Mouse (Mus musculus) midbrain, embryonic 10.5 days (tissue): ENCODE data around the gene Ngb. TPM values are rescaled to one million over a fixed set of nuclear protein-coding genes. Genes with fewer than 3 reads are reported as not detected.

Experiments
- DNase-seq: peaks from one replicate; pipeline ENCODE4 v3.0.0-alpha.2; 2017; ENCODE audit warnings: low spot score
- H3K27ac ChIP-seq: fragments of 300-500 bp; sonication (generic); replicated peaks from 2 replicates; pipeline ENCODE4 v1.5.1; 2016; ENCODE audit warnings: mild to moderate bottlenecking
- H3K27me3 ChIP-seq: fragments of 300-500 bp; sonication (generic); 2 replicates; pipeline ENCODE4 v1.6.1; 2016; ENCODE audit warnings: low read depth, mild to moderate bottlenecking; ENCODE audit not compliant: poor library complexity, severe bottlenecking
- H3K36me3 ChIP-seq: fragments of 300-500 bp; sonication (generic); 2 replicates; pipeline ENCODE4 v1.6.1; 2016; ENCODE audit warnings: mild to moderate bottlenecking, moderate library complexity
- H3K4me1 ChIP-seq: fragments of 300-500 bp; sonication (generic); 2 replicates; pipeline ENCODE4 v1.6.1; 2016
- H3K4me3 ChIP-seq: fragments of 300-500 bp; sonication (generic); 2 replicates; pipeline ENCODE4 v1.5.1; 2016; ENCODE audit warnings: mild to moderate bottlenecking, moderate library complexity
- H3K9me3 ChIP-seq: fragments of 300-500 bp; sonication (generic); replicated peaks from 2 replicates; pipeline ENCODE4 v1.6.1; 2016; ENCODE audit warnings: mild to moderate bottlenecking
- WGBS: fragments of 180-500 bp; shearing (Covaris S2); methylation state at CpG from one replicate; pipeline ENCODE4 v1.1.7; 2016; 5-methylcytosine and 5-hydroxymethylcytosine counted together
- polyA plus RNA-seq: library from polyadenylated mRNA; unstranded; fragments of >200 nt; fragmentation: Nextera tagmentation; extraction: Ambion mirVana; gene quantifications from 2 replicates; pipeline ENCODE4 v1.2.1, GENCODE M21; 2016

Ngb gene
- 0.32 and 0.62 TPM in 2 replicates for polyA plus RNA-seq

DNA sequence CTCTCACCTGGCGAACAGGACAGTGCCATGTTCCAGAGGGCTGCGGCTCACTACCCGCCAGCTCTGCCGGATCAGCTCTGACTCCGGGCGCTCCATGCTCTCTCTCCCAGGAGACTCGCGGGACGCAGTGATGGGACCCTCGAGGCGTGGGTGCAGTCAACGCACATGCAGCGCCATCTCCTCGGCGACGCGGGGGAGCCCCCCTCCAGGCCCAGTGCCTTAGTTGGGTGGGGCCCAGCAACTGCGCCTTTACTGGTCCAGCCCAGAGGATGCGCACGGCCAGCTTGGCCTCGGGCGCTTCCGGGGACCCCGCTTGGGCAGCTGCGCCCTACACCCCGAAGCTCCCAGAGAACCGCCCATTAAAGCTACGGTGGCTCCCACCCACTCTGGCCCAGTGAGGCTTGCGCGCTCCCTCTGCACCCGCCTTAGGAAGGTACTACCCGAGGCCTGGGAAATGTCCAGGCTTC is at the start of gene Ngb:
Gene Ngb, minus strand, starts transcription at position 375 of the 467 bp plus-strand sequence.
- Histone ChIP-seq H3K9me3 (no peaks in the 10 kb centered on the region), H3K27me3 (peaks cover 45% of the 10 kb centered on the region), H3K4me3 (peak within 1 kb of the TSS; percentile 49), H3K36me3 (no peaks in the 10 kb centered on the region), H3K4me1 (peaks cover 13% of the 10 kb centered on the region), H3K27ac (no peak within 1 kb of the TSS; the same call in 1 of the 2 replicates)
- peak; percentile 15 for DNase-seq
- WGBS = 4% methylated on average over 32 of the region's 32 CpGs

DNA sequence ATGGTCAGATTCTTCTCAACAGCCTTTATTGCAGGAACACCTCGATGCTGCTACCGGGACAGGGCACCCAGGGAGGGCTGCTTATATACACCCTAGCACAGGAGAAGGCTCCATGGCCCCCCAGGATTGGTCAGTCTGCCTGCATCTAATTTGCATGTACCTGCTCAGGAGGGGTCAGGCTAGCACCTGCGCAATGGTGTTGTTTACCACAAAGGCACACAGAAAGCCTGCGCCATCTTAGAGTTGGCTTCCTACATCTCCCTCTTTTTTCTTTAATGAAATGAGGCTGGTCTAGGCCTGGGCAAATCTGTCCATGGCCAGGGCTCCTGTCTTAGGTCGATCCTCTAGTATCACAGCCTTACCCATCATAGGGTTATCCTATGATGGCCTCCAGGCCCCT is 47.1 kb upstream of the Ngb start:
- Histone ChIP-seq H3K4me3 (no peak overlapping the region), H3K27ac (no peak overlapping the region), H3K36me3 (peaks cover 26% of the 10 kb centered on the region), H3K9me3 (peaks cover 18% of the 10 kb centered on the region), H3K27me3 (no peaks in the 10 kb centered on the region), H3K4me1 (peaks cover 21% of the 10 kb centered on the region)
- WGBS = 95% methylated on average over 5 of the region's 5 CpGs
- DNase-seq = no peak

DNA sequence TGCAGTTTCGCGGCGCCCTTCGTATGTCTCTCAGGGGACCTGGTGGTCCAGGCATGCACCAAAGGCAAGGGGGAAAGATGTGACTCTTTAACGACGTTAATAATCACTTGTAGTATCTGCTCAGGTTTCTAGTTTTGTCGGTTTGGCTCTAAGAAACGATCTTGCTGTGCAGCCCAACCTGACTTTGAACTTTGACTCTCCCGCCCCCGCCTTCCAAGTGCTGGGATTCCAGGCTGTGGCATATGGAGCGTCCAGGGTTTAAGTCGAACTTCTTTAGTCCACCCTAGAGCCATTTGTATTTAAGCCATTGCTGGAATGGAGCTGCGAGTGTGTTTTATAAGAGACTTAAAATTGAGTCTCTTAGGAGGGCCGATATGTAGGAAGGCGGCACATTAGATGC is 45.8 kb upstream of the Ngb start:
- peaks cover 27% of the 10 kb centered on the region for H3K36me3 ChIP-seq
- H3K9me3 ChIP-seq = peaks cover 18% of the 10 kb centered on the region
- no peak for DNase-seq
- H3K27ac ChIP-seq = peak overlapping the region; percentile 98
- WGBS = 22% methylated on average over 15 of the region's 15 CpGs
- H3K27me3 ChIP-seq = no peaks in the 10 kb centered on the region
- H3K4me3 ChIP-seq = peak overlapping the region; percentile 90
- peaks cover 21% of the 10 kb centered on the region for H3K4me1 ChIP-seq

GRCm38 (mm10) chr12:87147395-87148089 is 45.2 kb upstream of the Ngb start, which contains the start of gene Pomt2:
Pomt2 (minus strand) TSS chr12:87147968.
- DNase-seq = peak; percentile 95
- Histone ChIP-seq H3K27me3 (no peaks in the 10 kb centered on the region), H3K36me3 (peaks cover 22% of the 10 kb centered on the region), H3K4me3 (peak within 1 kb of the TSS; percentile 90), H3K27ac (peak within 1 kb of the TSS; percentile 98), H3K4me1 (peaks cover 21% of the 10 kb centered on the region), H3K9me3 (peaks cover 13% of the 10 kb centered on the region)
- under 1% methylated on average over 61 of the region's 61 CpGs for WGBS

- Histone ChIP-seq H3K27me3 (no peaks in the 10 kb centered on the region), H3K36me3 (peaks cover 18% of the 10 kb centered on the region), H3K9me3 (peaks cover 8% of the 10 kb centered on the region), H3K4me1 (peaks cover 21% of the 10 kb centered on the region), H3K4me3 (peak within 1 kb of the TSS; percentile 90), H3K27ac (peak within 1 kb of the TSS; percentile 98)
- WGBS = 0% methylated on average over 27 of the region's 27 CpGs
- DNase-seq = peak; percentile 92
Measured at GRCm38 (mm10) chr12:87146966-87147365, 44.6 kb upstream of the Ngb start, which contains the start of gene Gstz1. Gstz1 (plus strand) TSS chr12:87147165.

DNA sequence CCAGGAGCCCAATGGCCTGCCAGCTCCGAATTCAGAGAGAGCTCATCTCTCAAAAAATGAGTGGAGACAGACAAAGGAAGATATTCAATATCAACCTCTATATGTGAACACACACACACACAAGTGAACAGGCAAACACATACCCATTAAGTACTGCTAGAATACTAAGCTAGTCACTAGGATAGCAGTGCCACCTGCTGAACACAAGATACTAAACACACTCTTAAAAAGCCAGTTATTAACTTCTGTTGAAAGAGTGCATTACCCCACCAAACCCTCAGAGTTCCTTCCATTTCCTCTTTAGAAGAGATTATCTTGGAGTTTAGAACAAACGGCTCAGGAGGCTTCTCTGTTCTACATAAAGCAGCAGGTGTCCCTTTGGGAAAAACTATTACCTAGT is 39.8 kb upstream of the Ngb start:
- Histone ChIP-seq H3K9me3 (no peaks in the 10 kb centered on the region), H3K27me3 (no peaks in the 10 kb centered on the region), H3K36me3 (peaks cover 14% of the 10 kb centered on the region), H3K4me3 (no peak overlapping the region), H3K4me1 (peaks cover 32% of the 10 kb centered on the region), H3K27ac (no peak overlapping the region)
- 85% methylated on average over 2 of the region's 2 CpGs for whole genome bisulfite sequencing
- no peak for DNase-seq

DNA sequence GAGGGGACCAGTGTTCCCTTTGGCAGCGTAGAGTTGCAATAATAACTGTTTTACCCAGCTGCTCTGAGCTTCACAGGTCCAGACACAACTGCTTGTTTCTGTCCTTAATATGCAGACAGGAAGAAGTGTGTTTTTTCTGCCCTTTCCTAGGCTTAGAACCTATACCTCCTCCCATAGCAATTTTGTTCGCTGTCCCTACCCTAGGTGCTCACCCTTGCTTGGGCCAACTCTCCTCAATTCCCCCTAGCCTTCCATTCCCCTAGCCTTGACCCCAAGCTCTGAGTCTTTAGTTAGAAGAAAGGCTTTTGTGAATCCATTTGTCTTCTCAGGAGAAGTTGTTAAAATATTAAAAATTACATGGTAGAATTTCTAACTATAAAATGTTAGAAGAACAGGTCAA is 36.4 kb upstream of the Ngb start:
- Histone ChIP-seq H3K4me1 (peaks cover 21% of the 10 kb centered on the region), H3K4me3 (no peak overlapping the region), H3K27ac (peak overlapping the region; percentile 80), H3K36me3 (peaks cover 27% of the 10 kb centered on the region), H3K9me3 (no peaks in the 10 kb centered on the region), H3K27me3 (no peaks in the 10 kb centered on the region)
- no peak for DNase-seq
- 64% methylated on average over 2 of the region's 2 CpGs for WGBS

DNA sequence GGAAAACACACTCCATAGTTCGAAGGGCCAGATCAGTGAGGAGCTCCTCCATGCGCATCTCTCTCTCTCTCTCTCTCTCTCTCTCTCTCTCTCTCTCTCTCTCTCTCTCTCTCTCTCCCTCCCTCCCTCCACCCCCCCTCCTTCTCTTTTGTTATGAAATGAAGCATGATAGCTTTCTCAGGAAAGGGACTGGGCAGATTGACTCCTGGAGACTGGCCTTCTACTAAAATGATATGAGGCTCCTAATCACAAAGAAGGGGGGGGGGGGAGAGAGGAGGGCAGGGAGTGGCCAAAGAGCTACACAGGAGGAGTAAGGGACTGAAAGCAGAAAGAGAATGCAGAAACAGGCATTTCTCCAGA is 36.0 kb upstream of the Ngb start:
- Histone ChIP-seq H3K9me3 (no peaks in the 10 kb centered on the region), H3K27ac (peak overlapping the region; percentile 80), H3K36me3 (peaks cover 30% of the 10 kb centered on the region), H3K4me3 (no peak overlapping the region), H3K4me1 (peaks cover 21% of the 10 kb centered on the region), H3K27me3 (no peaks in the 10 kb centered on the region)
- 56% methylated on average over 2 of the region's 2 CpGs for WGBS
- no peak for DNase-seq

DNA sequence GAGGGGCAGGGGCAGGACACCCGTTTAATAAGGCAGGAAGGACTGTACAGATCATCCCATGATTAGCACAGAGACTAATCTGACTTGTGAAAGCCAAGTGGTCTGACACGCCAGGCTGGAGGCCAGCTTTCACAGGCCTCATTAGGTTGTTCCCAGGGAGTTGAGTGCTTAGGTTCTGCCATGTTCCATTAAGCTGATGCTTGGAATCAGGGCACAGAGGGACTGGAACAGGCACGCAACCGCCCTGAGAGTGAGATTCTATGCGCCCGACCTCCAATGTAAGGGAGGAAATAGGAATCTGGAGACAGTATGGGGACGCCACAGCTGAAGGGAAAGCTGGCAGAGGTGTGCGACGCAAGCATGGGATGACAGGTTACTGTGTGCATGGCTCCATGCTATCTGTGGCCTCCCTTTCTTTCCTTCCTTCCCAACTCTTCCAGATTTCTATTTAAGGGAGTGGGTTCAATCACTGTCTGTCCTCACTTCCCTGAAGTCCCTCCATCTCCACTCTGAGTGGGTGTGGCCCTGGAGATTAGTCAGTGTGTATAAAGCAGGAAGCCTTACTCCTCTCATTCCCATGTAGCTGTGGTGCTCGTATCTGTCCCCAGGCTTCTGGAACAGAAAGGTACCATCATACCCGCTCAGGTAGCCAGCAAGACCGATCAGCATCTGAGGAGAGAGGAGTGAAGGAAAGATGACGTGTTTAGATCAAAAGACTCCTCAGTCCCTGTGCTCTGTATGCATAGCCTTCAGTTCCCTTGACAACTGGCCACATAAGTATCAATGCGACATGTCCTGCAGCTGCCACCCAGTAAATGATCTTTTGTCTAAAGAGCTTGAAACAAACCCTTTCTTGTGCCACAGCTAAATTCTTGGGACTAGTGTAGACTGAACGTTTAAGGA is 35.4 kb upstream of the Ngb start:
- H3K36me3 ChIP-seq = peaks cover 35% of the 10 kb centered on the region
- no peaks in the 10 kb centered on the region for H3K27me3 ChIP-seq
- WGBS = 72% methylated on average over 15 of the region's 15 CpGs
- H3K27ac ChIP-seq = peak overlapping the region; percentile 80
- DNase-seq = peak; percentile 26
- peaks cover 21% of the 10 kb centered on the region for H3K4me1 ChIP-seq
- no peak overlapping the region for H3K4me3 ChIP-seq
- no peaks in the 10 kb centered on the region for H3K9me3 ChIP-seq

GRCm38 (mm10) chr12:87132784-87133183 is 30.4 kb upstream of the Ngb start:
- Histone ChIP-seq H3K4me3 (no peak overlapping the region), H3K9me3 (no peaks in the 10 kb centered on the region), H3K36me3 (peaks cover 70% of the 10 kb centered on the region), H3K27me3 (no peaks in the 10 kb centered on the region), H3K4me1 (peaks cover 5% of the 10 kb centered on the region), H3K27ac (no peak overlapping the region)
- DNase-seq = no peak
- WGBS = 93% methylated on average over 9 of the region's 9 CpGs

DNA sequence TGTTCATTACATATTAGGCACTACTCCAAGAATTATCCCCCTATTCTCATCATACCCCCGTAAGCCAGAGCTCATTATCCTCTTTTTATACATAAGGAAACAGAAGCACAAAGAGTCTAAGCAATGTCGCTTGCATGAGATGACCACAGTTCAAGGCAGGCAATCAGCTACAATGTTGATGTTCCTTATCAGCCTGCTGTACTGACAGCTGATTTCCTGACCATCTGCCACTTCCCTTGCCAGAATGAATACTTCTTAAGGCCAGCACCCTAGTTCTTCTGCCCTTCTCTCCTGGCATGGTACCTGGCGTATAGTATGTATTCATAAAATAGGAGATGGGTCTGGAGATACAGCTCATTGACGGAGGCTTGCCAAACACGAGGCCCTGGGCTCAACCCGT is 29.9 kb upstream of the Ngb start:
- no peak for DNase-seq
- no peak overlapping the region for H3K4me3 ChIP-seq
- H3K36me3 ChIP-seq = peaks cover 69% of the 10 kb centered on the region
- no peaks in the 10 kb centered on the region for H3K4me1 ChIP-seq
- no peaks in the 10 kb centered on the region for H3K27me3 ChIP-seq
- no peaks in the 10 kb centered on the region for H3K9me3 ChIP-seq
- 91% methylated on average over 6 of the region's 6 CpGs for WGBS
- H3K27ac ChIP-seq = no peak overlapping the region

DNA sequence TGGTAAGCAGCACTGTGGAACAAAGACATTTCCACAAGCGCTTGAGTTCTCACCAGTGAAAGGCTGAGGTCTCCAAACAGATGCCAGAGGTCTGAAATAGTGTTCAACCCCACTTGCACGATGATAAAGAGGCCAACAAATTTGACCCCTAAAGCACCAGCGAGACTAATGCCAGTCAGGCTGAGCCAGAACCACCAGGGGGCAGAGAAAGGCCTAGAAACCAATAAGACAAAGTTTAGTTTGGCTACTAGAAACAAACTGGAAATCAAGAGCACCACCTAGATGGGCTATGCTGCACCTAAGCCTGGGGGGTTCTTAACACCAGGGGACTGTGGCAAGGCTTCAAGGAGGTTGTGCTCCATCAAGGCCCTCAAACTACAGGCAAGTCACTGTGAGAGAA is 29.3 kb upstream of the Ngb start:
- WGBS = 69% methylated on average over 3 of the region's 3 CpGs
- H3K9me3 ChIP-seq = no peaks in the 10 kb centered on the region
- DNase-seq = no peak
- no peaks in the 10 kb centered on the region for H3K4me1 ChIP-seq
- peaks cover 73% of the 10 kb centered on the region for H3K36me3 ChIP-seq
- H3K27me3 ChIP-seq = no peaks in the 10 kb centered on the region
- no peak overlapping the region for H3K4me3 ChIP-seq
- no peak overlapping the region for H3K27ac ChIP-seq

- Histone ChIP-seq H3K9me3 (no peaks in the 10 kb centered on the region), H3K27ac (no peak overlapping the region), H3K36me3 (peaks cover 73% of the 10 kb centered on the region), H3K4me1 (no peaks in the 10 kb centered on the region), H3K27me3 (no peaks in the 10 kb centered on the region), H3K4me3 (no peak overlapping the region)
- 91% methylated on average over 2 of the region's 2 CpGs for WGBS
- no peak for DNase-seq
Measured at GRCm38 (mm10) chr12:87131181-87131580, 28.8 kb upstream of the Ngb start.
